Mouse (Mus musculus): ENCODE results near the gene Itga2b.
"Not testable (repeated sequence)": the region's sequence is repeated elsewhere in the genome, so short reads cannot be mapped to it uniquely, and the experiment has no call there.

The Itga2b gene

GRCm38 (mm10) chr11:102410345-102410744 lies 59.6 kb downstream of the Itga2b start:
- DNase-seq = not testable (repeated sequence)

- DNase-seq = no peak
Measured at GRCm38 (mm10) chr11:102409795-102410330, 60.1 kb downstream of the Itga2b start.

- DNase-seq = no peak
Measured at GRCm38 (mm10) chr11:102408888-102409794, 60.8 kb downstream of the Itga2b start.

- DNase-seq = peak; percentile 98
Measured at GRCm38 (mm10) chr11:102408344-102408876, 61.5 kb downstream of the Itga2b start.

- no peak for DNase-seq
Measured at GRCm38 (mm10) chr11:102407834-102408215, 62.1 kb downstream of the Itga2b start, which contains the start of gene Slc25a39. Slc25a39 (minus strand) TSS chr11:102407946.

- peak; percentile 97 for DNase-seq
Measured at GRCm38 (mm10) chr11:102406900-102407833, 62.8 kb downstream of the Itga2b start.

- DNase-seq = no peak
Measured at GRCm38 (mm10) chr11:102406401-102406800, 63.5 kb downstream of the Itga2b start.

- DNase-seq = no peak
Measured at GRCm38 (mm10) chr11:102405544-102406285, 64.2 kb downstream of the Itga2b start.

GRCm38 (mm10) chr11:102404161-102405010 lies 65.5 kb downstream of the Itga2b start:
- no peak for DNase-seq

GRCm38 (mm10) chr11:102403657-102404056 lies 66.3 kb downstream of the Itga2b start:
- DNase-seq = no peak
